Mouse (Mus musculus) embryonic facial prominence, embryonic 15.5 days (tissue): ENCODE data around the gene Fbxo8. TPM values are rescaled to one million over a fixed set of nuclear protein-coding genes. Genes with fewer than 3 reads are reported as not detected.

ENCODE experiments used
- ATAC-seq: fragments of 200-750 bp; cut with Nextera tagmentation; 2 replicates; pipeline ENCODE4 v1.8.0; 2017; ENCODE audit warnings: low read depth, moderate TSS enrichment; ENCODE audit not compliant: insufficient number of reproducible peaks, low FRiP score, low TSS enrichment
- H3K27ac ChIP-seq: fragments of 300-500 bp; sonication (generic); replicated peaks from 2 replicates; pipeline ENCODE4 v1.5.1; 2015; ENCODE audit warnings: mild to moderate bottlenecking, inconsistent platforms
- H3K27me3 ChIP-seq: fragments of 300-500 bp; sonication (generic); 2 replicates; pipeline ENCODE4 v1.6.1; 2015; ENCODE audit warnings: inconsistent platforms
- H3K36me3 ChIP-seq: fragments of 300-500 bp; sonication (generic); 2 replicates; pipeline ENCODE4 v1.6.1; 2015; ENCODE audit warnings: mild to moderate bottlenecking, inconsistent platforms
- H3K4me1 ChIP-seq: fragments of 300-500 bp; sonication (generic); 2 replicates; pipeline ENCODE4 v1.6.1; 2015; ENCODE audit warnings: inconsistent platforms
- H3K4me2 ChIP-seq: fragments of 300-500 bp; sonication (generic); replicated peaks from 2 replicates; pipeline ENCODE4 v1.6.1; 2015; ENCODE audit warnings: mild to moderate bottlenecking, inconsistent platforms
- H3K4me3 ChIP-seq: fragments of 300-500 bp; sonication (generic); replicated peaks from 2 replicates; pipeline ENCODE4 v1.5.1; 2015; ENCODE audit warnings: mild to moderate bottlenecking, inconsistent platforms
- H3K9ac ChIP-seq: fragments of 300-500 bp; sonication (generic); 2 replicates; pipeline ENCODE4 v1.6.1; 2015; ENCODE audit warnings: inconsistent platforms
- H3K9me3 ChIP-seq: fragments of 300-500 bp; sonication (generic); replicated peaks from 2 replicates; pipeline ENCODE4 v1.6.1; 2016; ENCODE audit warnings: inconsistent platforms
- WGBS: fragments of 180-500 bp; shearing (Covaris S2); methylation state at CpG from one replicate; pipeline ENCODE4 v1.1.7; 2015; 5-methylcytosine and 5-hydroxymethylcytosine counted together
- polyA plus RNA-seq: library from polyadenylated mRNA; unstranded; fragments of >200 nt; fragmentation: Nextera tagmentation; extraction: Ambion mirVana; gene quantifications from 2 replicates; pipeline ENCODE4 v1.2.1, GENCODE M21; 2015

Gene Fbxo8
- polyA plus RNA-seq, 1 experiment from 2014 or later: 40.2 TPM

GRCm38 (mm10) chr8:56611736-56612135 lies 60.8 kb downstream of the Fbxo8 start:
- ATAC-seq: no peak
- Histone ChIP-seq H3K9ac (no peak overlapping the region), H3K27ac (no peak overlapping the region), H3K36me3 (no peaks in the 10 kb centered on the region), H3K4me1 (no peaks in the 10 kb centered on the region), H3K4me2 (no peak overlapping the region), H3K9me3 (no peaks in the 10 kb centered on the region), H3K27me3 (no peaks in the 10 kb centered on the region), H3K4me3 (no peak overlapping the region)
- WGBS: 80% methylated on average over 6 of the region's 6 CpGs

DNA sequence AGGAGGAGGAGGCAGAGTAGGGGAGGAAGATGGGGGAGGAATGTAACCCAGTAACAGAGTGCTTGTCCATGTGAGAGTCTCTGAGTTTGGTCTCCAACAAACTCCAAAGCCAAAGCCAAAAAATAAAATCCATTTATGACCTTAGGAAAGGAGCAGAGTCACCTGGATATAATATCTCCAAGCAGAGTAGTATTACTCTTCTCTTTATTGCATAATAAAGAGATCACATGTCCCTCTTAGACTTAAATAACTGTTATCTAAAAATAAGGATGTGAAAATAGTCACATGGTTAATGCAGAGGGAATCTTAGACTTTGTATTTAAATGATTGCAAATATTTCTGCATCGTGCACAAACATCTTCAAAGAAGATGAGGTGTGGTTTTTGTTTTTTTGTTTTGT lies 63.3 kb downstream of the Fbxo8 start:
- no peaks in the 10 kb centered on the region for H3K9me3 ChIP-seq
- H3K9ac ChIP-seq: no peak overlapping the region
- no peak overlapping the region for H3K4me3 ChIP-seq
- no peak overlapping the region for H3K27ac ChIP-seq
- no peak for ATAC-seq
- peaks cover 6% of the 10 kb centered on the region for H3K27me3 ChIP-seq
- WGBS: 86% methylated on average over 1 of the region's 1 CpGs
- no peaks in the 10 kb centered on the region for H3K36me3 ChIP-seq
- H3K4me2 ChIP-seq: no peak overlapping the region
- H3K4me1 ChIP-seq: no peaks in the 10 kb centered on the region

GRCm38 (mm10) chr8:56615005-56615404 lies 64.1 kb downstream of the Fbxo8 start:
- no peak for ATAC-seq

DNA sequence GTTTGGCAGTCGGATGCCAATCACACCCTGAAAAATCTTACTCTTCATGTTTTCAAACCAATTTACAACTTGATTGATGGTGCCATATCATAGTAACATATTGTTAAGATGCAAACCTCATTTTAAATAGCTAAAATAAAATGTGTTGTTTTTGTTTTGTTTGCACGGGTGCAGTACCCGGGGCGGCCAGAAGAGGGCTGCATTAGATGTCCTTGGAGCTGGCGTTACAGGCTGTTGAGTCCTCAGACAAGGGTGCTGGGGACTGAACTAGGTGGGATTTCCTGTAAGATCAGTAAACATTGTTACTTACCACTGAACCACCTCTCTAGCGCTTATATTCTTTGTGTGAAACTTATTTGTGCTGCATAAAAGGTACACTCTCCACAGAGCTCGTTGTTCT lies 65.4 kb downstream of the Fbxo8 start:
- Histone ChIP-seq H3K4me2 (no peak overlapping the region), H3K4me1 (peaks cover 4% of the 10 kb centered on the region; the same call in 1 of the 2 replicates), H3K4me3 (no peak overlapping the region), H3K27me3 (peaks cover 26% of the 10 kb centered on the region), H3K27ac (no peak overlapping the region), H3K36me3 (no peaks in the 10 kb centered on the region), H3K9ac (no peak overlapping the region), H3K9me3 (no peaks in the 10 kb centered on the region)
- 28% methylated on average over 7 of the region's 7 CpGs for WGBS
- ATAC-seq: no peak

More at GRCm38 (mm10) chr8:56615005-56615404, 64.1 kb downstream of the Fbxo8 start:
- H3K4me3 ChIP-seq: no peak overlapping the region
- H3K4me1 ChIP-seq: no peaks in the 10 kb centered on the region
- H3K4me2 ChIP-seq: no peak overlapping the region
- H3K36me3 ChIP-seq: no peaks in the 10 kb centered on the region
- no peak overlapping the region for H3K27ac ChIP-seq
- no peaks in the 10 kb centered on the region for H3K9me3 ChIP-seq
- H3K27me3 ChIP-seq: peaks cover 14% of the 10 kb centered on the region
- no peak overlapping the region for H3K9ac ChIP-seq
- 4% methylated on average over 5 of the region's 5 CpGs for WGBS

- peaks cover 29% of the 10 kb centered on the region for H3K27me3 ChIP-seq
- H3K4me3 ChIP-seq: no peak overlapping the region
- H3K4me1 ChIP-seq: peaks cover 4% of the 10 kb centered on the region; the same call in 1 of the 2 replicates
- H3K9me3 ChIP-seq: no peaks in the 10 kb centered on the region
- H3K27ac ChIP-seq: no peak overlapping the region
- H3K36me3 ChIP-seq: no peaks in the 10 kb centered on the region
- 87% methylated on average over 6 of the region's 6 CpGs for WGBS
- no peak overlapping the region for H3K9ac ChIP-seq
- no peak for ATAC-seq
- no peak overlapping the region for H3K4me2 ChIP-seq
Measured at GRCm38 (mm10) chr8:56617271-56617670, 66.4 kb downstream of the Fbxo8 start.

GRCm38 (mm10) chr8:56619056-56619455 lies 68.2 kb downstream of the Fbxo8 start:
- Histone ChIP-seq H3K4me3 (no peak overlapping the region), H3K27ac (no peak overlapping the region), H3K9me3 (no peaks in the 10 kb centered on the region), H3K9ac (no peak overlapping the region), H3K36me3 (no peaks in the 10 kb centered on the region), H3K27me3 (peaks cover 38% of the 10 kb centered on the region), H3K4me1 (peaks cover 15% of the 10 kb centered on the region), H3K4me2 (no peak overlapping the region)
- ATAC-seq: no peak
- 23% methylated on average over 4 of the region's 4 CpGs for WGBS

- WGBS: 13% methylated on average over 9 of the region's 9 CpGs
- no peak overlapping the region for H3K9ac ChIP-seq
- no peaks in the 10 kb centered on the region for H3K9me3 ChIP-seq
- peaks cover 15% of the 10 kb centered on the region for H3K4me1 ChIP-seq
- no peak overlapping the region for H3K27ac ChIP-seq
- H3K36me3 ChIP-seq: no peaks in the 10 kb centered on the region
- H3K4me3 ChIP-seq: no peak overlapping the region
- H3K27me3 ChIP-seq: peaks cover 43% of the 10 kb centered on the region
- no peak overlapping the region for H3K4me2 ChIP-seq
- no peak for ATAC-seq
Measured at GRCm38 (mm10) chr8:56619571-56619970, 68.7 kb downstream of the Fbxo8 start.

DNA sequence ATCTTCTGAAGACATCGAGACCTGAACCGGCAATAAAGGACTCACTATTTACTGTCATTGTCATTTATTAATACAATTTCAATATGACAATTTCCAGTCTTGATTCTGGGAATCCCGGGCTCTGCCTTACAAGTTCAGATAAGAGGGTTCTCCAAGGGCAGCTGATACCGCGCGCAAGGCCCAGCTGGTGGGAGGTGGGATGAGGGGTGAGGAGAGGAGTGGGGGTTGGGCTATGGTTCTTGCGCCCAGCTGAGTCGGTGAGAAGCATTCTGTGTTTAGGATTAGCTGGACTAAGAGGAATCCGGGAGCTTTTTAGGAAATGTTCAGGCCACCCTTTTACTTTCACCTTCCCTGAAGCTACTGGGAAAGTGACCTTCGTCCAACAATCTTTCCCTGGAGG lies 69.8 kb downstream of the Fbxo8 start:
- no peak overlapping the region for H3K9ac ChIP-seq
- H3K36me3 ChIP-seq: no peaks in the 10 kb centered on the region
- H3K4me2 ChIP-seq: no peak overlapping the region
- no peak for ATAC-seq
- no peaks in the 10 kb centered on the region for H3K9me3 ChIP-seq
- WGBS: 16% methylated on average over 10 of the region's 10 CpGs
- no peak overlapping the region for H3K4me3 ChIP-seq
- no peak overlapping the region for H3K27ac ChIP-seq
- H3K4me1 ChIP-seq: peaks cover 15% of the 10 kb centered on the region
- H3K27me3 ChIP-seq: peaks cover 46% of the 10 kb centered on the region

- H3K27me3 ChIP-seq: peaks cover 46% of the 10 kb centered on the region
- H3K4me1 ChIP-seq: peaks cover 15% of the 10 kb centered on the region
- 26% methylated on average over 4 of the region's 4 CpGs for WGBS
- no peak overlapping the region for H3K4me3 ChIP-seq
- ATAC-seq: no peak
- H3K27ac ChIP-seq: no peak overlapping the region
- no peak overlapping the region for H3K9ac ChIP-seq
- H3K36me3 ChIP-seq: no peaks in the 10 kb centered on the region
- no peak overlapping the region for H3K4me2 ChIP-seq
- H3K9me3 ChIP-seq: no peaks in the 10 kb centered on the region
Measured at GRCm38 (mm10) chr8:56621093-56621492, 70.2 kb downstream of the Fbxo8 start.

DNA sequence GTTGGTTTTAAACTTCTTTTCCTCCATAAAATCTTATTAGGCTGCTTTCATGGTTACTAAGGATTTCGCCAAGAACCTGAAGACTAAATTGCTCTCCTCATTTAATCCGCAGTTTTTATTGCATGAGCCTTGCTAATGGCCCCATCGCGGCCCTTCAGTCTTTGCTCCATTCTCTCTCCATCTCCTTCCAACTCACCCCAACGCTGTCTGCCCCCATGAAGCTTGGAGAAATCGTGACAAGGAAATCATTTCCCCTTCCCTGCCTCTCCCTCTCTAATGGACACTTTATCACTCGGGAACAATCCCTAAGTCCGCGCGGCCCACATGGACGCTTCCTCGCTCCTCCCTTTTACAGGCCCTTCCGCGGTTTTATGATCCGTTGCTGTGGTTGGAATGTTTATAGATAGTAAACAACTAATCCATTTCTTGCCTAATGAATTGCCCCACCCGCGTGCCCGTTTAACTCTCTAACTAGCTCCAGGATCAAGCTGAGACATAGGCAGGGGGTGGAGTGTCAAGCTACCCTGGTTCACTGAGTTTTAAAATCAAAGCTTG lies 71.7 kb downstream of the Fbxo8 start:
- 0 out of 2 replicates have a peak overlapping the region, but pooled peaks have one; percentile 22 for H3K27ac ChIP-seq
- peaks cover 46% of the 10 kb centered on the region for H3K27me3 ChIP-seq
- H3K4me3 ChIP-seq: peak overlapping the region; percentile 13
- WGBS: 3% methylated on average over 18 of the region's 18 CpGs
- H3K4me2 ChIP-seq: peak overlapping the region; percentile 24
- ATAC-seq: no peak
- no peak overlapping the region for H3K9ac ChIP-seq
- H3K9me3 ChIP-seq: no peaks in the 10 kb centered on the region
- H3K4me1 ChIP-seq: peaks cover 15% of the 10 kb centered on the region
- H3K36me3 ChIP-seq: no peaks in the 10 kb centered on the region

GRCm38 (mm10) chr8:56623346-56623745 lies 72.5 kb downstream of the Fbxo8 start:
- Histone ChIP-seq H3K9me3 (no peaks in the 10 kb centered on the region), H3K4me2 (peak overlapping the region; percentile 24; the same call in 1 of the 2 replicates), H3K4me1 (peaks cover 15% of the 10 kb centered on the region), H3K27me3 (peaks cover 46% of the 10 kb centered on the region), H3K9ac (no peak overlapping the region), H3K27ac (no peak overlapping the region), H3K36me3 (no peaks in the 10 kb centered on the region), H3K4me3 (peak overlapping the region; percentile 13; the same call in 1 of the 2 replicates)
- no peak for ATAC-seq
- WGBS: 4% methylated on average over 10 of the region's 10 CpGs

GRCm38 (mm10) chr8:56629160-56629559 lies 78.3 kb downstream of the Fbxo8 start:
- peaks cover 7% of the 10 kb centered on the region for H3K27me3 ChIP-seq
- no peak for ATAC-seq
- no peaks in the 10 kb centered on the region for H3K4me1 ChIP-seq
- no peaks in the 10 kb centered on the region for H3K36me3 ChIP-seq
- H3K9me3 ChIP-seq: no peaks in the 10 kb centered on the region
- H3K27ac ChIP-seq: no peak overlapping the region
- no peak overlapping the region for H3K4me2 ChIP-seq
- H3K4me3 ChIP-seq: no peak overlapping the region
- WGBS: 22% methylated on average over 4 of the region's 4 CpGs
- H3K9ac ChIP-seq: no peak overlapping the region
